Mouse (Mus musculus): ENCODE results near the gene Slc51a. TPM values are rescaled to one million over a fixed set of nuclear protein-coding genes. Genes with fewer than 3 reads are reported as not detected.

Slc51a gene
- 0.04 TPM for polyA plus RNA-seq (2021)

DNA sequence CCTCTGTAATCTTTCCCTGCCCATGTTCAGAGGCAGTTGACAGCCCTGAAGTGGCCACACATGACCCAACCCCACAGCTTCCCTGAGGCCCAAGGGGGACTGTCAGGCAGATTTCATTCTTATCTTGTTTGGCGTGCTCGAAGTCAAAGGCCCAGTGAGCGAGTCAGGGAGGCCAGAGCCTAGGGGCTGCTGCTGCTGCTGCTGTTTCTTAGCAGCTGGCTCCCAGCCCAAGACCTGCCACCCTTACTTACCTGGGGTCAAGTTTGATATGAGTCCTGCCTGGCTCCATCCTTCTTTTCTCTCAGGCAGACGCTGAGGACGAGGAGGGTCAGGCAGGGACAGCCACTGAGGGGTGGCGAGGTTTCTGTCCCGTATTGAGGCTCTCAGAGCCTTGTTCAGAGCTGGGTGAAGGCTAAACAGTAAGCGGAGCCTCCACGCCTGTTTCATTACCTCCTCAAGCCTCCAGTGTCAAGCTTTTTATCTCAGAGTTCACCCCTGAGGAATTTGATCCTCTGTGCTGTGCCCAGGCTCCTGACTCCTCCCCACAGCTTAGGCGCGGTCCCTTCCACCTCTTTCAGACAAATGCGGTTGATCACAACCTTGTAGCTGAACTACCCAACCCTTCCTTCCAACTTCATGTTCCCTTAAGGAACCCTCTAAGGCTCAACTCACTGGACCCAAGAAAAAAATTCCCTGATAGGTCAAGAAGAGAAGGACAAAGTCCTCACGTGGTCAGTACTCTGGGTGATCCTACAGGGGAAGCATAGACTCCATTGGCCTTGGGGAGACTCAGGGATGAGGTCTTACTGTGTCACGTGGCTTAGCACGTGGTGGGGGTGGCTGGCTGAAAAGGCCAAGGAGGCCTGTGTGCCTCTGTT lies at the start of gene Slc51a:
Slc51a (minus strand) TSS at position 646 of the 878 bp plus-strand sequence.
- no peaks in the 10 kb centered on the region for H3K27me3 ChIP-seq

DNA sequence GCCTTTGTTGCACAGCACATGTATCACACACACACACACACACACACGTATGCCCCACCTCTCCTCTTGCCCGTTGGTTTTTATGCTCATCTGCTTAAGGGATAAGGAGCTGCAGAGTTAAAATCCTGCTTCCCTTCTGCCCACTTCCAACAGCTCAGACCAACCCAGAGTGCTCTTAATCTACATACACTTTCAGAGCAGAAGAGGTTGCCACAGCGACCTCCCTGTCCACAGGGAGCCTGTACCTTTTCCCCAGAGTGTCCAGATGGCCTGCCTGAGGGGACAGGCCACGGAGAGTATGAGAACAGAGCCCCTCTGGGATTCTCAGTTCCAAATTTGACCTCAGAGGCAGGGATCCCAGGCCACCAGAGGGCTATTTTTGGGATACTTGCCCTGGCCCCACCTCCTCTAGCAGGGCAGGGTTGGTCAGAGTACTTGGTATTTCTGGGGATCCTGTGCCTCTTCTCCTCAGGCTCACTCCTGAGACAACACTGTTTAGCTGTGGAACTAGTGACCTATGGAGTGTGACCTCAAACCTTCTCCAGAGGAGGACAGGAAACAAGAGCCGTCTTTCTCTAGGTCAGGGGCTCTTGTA lies 47.6 kb upstream of the Slc51a start:
- ChIA-PET CTCF (interaction anchor here (0.6 kb wide), 1 partner anchor 18 kb away, joined by 3 read pairs; no protein-coding TSS in a partner anchor), POLR2A (interaction anchor here (0.8 kb wide), 1 partner anchor 12 kb away, joined by 3 read pairs; no protein-coding TSS in a partner anchor)
- no peak for DNase-seq (ENCODE audit: low read depth, low spot score)
- H3K27me3 ChIP-seq: no peaks in the 10 kb centered on the region
- no peak for TF ChIP-seq CTCF (IDR thresholded peaks at IDR 0.05)
- no peak for ATAC-seq
- in situ Hi-C loops (cut with MboI; ENCODE audit: low pct_unique_long_range_greater_than_20kb): no loop called here

More for the DNA sequence above, at the start of gene Slc51a:
- ChIA-PET POLR2A (no interaction called here), CTCF (no interaction called here)
- ATAC-seq (no peak), DNase-seq (ENCODE audit: low read depth, low spot score) (no peak)
- no peak for TF ChIP-seq CTCF (IDR thresholded peaks at IDR 0.05)
- in situ Hi-C loops (cut with MboI; ENCODE audit: low pct_unique_long_range_greater_than_20kb): no loop called here

DNA sequence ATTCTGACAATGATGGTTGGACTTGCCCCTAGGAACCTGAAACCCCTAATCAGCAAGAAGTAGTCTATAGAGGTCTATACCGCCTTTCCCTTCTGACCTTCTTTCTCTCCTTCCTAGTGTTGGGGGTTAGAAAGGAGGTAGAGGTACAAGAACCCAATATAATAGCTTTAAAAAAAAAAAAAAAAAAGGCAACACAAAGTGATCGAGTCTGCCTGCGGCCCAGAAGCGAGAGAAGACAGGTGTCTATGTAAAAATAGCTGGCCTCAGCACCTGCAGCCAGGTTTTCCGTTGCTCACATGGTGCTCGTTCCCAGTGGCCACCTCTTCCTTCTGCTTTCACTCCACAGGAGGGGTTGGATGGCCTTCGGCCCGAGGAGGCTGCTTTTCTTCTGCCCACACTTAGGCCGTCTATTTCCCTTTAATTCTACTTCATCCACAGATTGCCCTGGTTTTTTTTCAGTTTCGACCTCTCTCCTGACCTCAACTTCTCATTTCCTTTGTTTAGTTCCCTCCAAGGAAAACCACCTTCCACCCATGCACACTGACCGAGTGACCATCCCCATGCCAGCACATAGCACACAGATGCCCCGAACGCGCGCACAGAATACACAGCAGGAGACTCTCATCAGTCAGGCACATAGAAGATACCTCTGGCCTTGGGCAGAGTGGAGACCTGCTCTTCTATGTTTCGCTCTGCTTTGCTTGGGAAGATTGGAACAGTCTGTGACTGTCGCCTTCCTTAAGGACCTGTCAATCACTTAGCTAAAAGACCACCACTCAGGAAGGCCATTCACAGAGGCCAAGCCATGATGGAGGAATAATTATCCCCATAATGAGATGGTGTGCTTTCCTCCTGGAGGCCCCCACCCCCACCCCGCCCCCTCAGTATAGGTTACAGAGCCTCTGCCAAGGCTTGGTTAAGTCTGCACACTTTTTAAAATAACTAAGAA lies 45.5 kb upstream of the Slc51a start:
- ChIA-PET CTCF (interaction anchor here (1.1 to 1.5 kb wide), 2 partner anchors 10 to 33 kb away, joined by 3 to 4 read pairs; no protein-coding TSS in a partner anchor), POLR2A (interaction anchor here (0.6 kb wide), 1 partner anchor 8 kb away, joined by 3 read pairs; no protein-coding TSS in a partner anchor)
- in situ Hi-C loops (cut with MboI; ENCODE audit: low pct_unique_long_range_greater_than_20kb): no loop called here
- DNase-seq (ENCODE audit: low read depth, low spot score): no peak
- ATAC-seq: no peak
- TF ChIP-seq CTCF (IDR thresholded peaks at IDR 0.05): no peak
- no peaks in the 10 kb centered on the region for H3K27me3 ChIP-seq

DNA sequence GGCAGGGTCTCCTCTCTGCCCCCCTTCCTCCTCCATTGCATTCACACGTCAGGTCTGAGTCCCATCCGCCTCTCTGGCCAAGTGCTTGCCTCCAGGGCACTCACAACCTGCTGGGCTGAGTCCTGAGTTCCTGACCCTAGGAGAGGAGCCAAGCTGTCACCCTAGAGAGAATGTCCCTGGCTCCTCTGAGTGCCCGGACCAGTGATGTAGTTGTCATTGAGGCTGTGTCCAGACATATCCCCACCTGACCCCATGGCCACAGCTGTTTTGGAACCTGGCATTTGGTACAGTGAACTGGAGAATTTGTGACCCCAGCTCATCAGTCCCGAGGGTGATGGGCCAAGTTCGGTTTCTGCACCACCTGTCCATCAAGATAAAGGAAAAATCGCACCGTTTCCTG lies 39.2 kb upstream of the Slc51a start:
- no peak for ATAC-seq
- in situ Hi-C loops (cut with MboI; ENCODE audit: low pct_unique_long_range_greater_than_20kb): no loop called here
- no peak for DNase-seq (ENCODE audit: low read depth, low spot score)
- POLR2A ChIA-PET: no interaction called here
- H3K27me3 ChIP-seq: no peaks in the 10 kb centered on the region
- TF ChIP-seq CTCF (IDR thresholded peaks at IDR 0.05): no peak
- CTCF ChIA-PET: interaction anchor here (0.8 kb wide), 1 partner anchor 13 kb away, joined by 3 read pairs; no protein-coding TSS in a partner anchor

DNA sequence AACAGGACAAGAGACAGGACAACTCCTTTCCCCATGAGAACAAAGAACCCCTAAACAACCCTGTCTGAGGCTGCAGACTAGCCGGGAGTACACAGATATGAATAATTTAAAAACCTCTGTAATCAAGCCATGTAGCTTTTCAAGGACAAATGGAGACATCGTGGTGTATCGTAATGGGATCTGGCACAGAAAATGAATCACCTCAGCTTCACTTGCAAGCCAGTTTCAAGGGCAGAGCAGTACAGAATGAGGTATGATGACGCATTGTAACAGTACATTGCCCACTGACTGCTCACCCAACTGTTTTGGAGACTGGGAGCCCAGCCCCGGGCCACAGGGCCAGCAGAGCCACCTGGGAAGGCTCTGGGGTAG lies 36.6 kb upstream of the Slc51a start:
- no peaks in the 10 kb centered on the region for H3K27me3 ChIP-seq
- TF ChIP-seq CTCF (IDR thresholded peaks at IDR 0.05): no peak
- CTCF ChIA-PET: interaction anchor here (0.9 kb wide), 1 partner anchor 13 kb away, joined by 3 read pairs; no protein-coding TSS in a partner anchor
- ATAC-seq: peak; percentile 26
- POLR2A ChIA-PET: interaction anchor here (0.7 kb wide), 1 partner anchor 11 kb away, joined by 3 read pairs; no protein-coding TSS in a partner anchor
- in situ Hi-C loops (cut with MboI; ENCODE audit: low pct_unique_long_range_greater_than_20kb): no loop called here
- DNase-seq (ENCODE audit: low read depth, low spot score): no peak

DNA sequence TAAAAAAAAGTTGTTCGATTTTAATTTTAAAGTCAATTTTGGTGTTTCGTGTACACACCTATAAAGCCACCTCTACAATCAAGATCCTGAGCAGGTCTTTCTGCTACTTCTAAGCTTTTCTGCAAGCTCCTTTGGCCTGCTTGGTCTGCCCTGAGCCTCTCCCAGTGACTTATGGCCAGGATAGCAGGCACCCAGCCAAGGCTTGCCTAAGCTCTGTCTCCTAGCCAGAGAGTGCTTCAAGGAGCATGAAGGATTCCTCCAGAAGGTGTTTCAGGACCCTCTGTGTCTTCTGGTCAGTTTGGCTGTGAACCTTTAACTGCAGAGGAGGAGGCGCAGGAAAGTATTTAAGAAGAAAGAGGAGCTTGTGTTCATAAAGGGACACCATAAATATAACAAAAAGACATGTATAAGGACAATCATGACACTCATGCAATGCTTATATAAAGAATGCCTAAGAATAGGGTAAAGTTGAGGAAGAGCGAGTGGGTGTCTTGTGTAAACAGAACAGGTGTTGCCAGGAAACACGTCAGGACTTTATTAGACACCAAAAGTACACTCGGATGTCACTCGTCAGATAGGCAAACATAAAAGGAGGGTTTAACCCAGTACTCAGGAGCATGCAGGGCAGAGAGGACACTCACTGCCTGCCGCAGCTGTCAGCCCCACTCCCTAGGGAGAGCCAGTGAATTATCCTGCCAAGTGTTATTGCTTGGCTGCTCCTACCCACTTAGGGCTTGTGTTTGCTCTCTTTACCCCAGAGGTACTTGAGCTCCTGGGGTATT lies 36.0 kb upstream of the Slc51a start:
- no peaks in the 10 kb centered on the region for H3K27me3 ChIP-seq
- peak; percentile 54 for ATAC-seq
- TF ChIP-seq CTCF (IDR thresholded peaks at IDR 0.05): no peak
- no peak for DNase-seq (ENCODE audit: low read depth, low spot score)
- in situ Hi-C loops (cut with MboI; ENCODE audit: low pct_unique_long_range_greater_than_20kb): no loop called here
- ChIA-PET POLR2A (interaction anchor here (0.7 kb wide), 1 partner anchor 12 kb away, joined by 3 read pairs; no protein-coding TSS in a partner anchor), CTCF (interaction anchor here (0.9 to 1.6 kb wide), 2 partner anchors 9 to 13 kb away, joined by 3 to 4 read pairs; no protein-coding TSS in a partner anchor)

- in situ Hi-C loops (cut with MboI; ENCODE audit: low pct_unique_long_range_greater_than_20kb): no loop called here
- no peak for TF ChIP-seq CTCF (IDR thresholded peaks at IDR 0.05)
- CTCF ChIA-PET: interaction anchor here (1.6 kb wide), 1 partner anchor 10 kb away, joined by 4 read pairs; no protein-coding TSS in a partner anchor
- ATAC-seq (no peak), DNase-seq (ENCODE audit: low read depth, low spot score) (no peak)
- H3K27me3 ChIP-seq: no peaks in the 10 kb centered on the region
- POLR2A ChIA-PET: no interaction called here
These were observed 35.0 kb upstream of the Slc51a start for GRCm38 (mm10) chr16:32522578-32523194.

DNA sequence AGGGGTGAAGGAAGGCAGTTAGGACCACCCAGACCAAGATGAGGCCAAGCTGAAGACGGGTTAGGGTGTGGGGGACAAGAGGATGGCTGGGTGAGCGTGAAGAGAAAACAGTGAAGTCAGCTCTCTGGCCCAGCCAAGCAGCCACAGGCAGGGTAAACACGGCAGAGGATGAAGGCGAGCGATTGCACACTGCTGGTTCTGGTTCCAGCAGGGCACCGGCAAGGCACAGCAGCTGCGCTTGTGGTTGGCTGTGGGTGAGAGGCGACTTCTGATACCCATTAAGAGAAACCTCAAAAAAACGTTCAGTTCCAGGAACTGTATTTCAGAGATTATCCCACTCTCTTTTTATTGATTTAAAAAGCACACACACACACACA lies 32.7 kb upstream of the Slc51a start:
- ChIA-PET POLR2A (no interaction called here), CTCF (interaction anchor here (1.2 to 1.8 kb wide), 2 partner anchors 12 to 20 kb away, joined by 3 to 6 read pairs; no protein-coding TSS in a partner anchor)
- in situ Hi-C loops (cut with MboI; ENCODE audit: low pct_unique_long_range_greater_than_20kb): no loop called here
- no peak for TF ChIP-seq CTCF (IDR thresholded peaks at IDR 0.05)
- ATAC-seq: no peak
- DNase-seq (ENCODE audit: low read depth, low spot score): no peak
- H3K27me3 ChIP-seq: no peaks in the 10 kb centered on the region

All from Patski (cell line).